Mouse (Mus musculus) heart, adult 11 months (tissue): ENCODE data around the gene Erp29.
"Not testable (repeated sequence)": the region's sequence is repeated elsewhere in the genome, so short reads cannot be mapped to it uniquely, and the experiment has no call there.

Experiments used
- DNase-seq: peaks from one replicate; pipeline ENCODE4 v3.0.0; 2022

Gene Erp29

DNA sequence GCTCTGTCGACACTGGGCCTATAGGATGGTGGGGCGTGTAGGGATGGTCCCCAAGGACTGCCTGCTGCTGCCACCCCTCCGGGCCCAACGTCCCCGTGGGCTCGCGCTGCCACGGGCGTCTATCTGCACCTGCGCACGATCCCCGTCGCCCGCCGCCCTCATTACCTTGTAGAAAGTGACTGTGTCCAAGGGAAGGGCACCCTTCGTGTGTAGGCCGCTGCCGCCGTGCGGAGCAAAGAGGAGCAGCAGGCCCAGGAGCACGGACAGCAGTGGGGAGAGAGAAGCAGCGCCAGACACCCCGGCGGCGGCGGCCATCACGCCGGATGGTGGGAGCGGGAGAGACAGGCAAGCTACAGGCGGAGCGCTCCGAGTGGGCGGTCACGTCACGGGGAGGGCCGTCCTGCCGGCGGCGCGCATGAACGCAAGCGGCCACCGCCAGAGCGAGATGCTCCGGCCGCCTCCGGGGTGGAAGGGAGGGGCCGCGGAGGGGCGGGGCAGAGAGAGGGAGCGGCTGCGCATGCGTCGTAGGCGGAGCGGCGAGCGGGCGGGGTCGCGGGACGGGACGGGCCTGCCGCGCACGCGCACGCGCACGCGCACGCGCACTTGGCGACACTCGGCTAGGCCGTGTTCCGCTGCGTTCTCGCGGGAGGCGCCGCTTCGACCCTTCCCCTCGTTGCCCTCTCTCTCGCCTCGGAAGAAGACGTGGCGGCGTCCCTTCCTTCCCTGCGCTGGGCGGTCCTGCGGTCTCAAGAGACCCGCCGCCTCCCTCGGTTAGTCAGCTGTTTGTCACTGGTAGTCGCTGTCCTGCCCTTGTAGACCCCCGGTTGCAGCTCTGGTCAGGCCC is at the start of gene Erp29:
Gene Erp29 (minus strand): TSS at position 481 of the 844 bp plus-strand sequence.
- peak; percentile 100 for DNase-seq

GRCm38 (mm10) chr5:121501424-121501996 is 49.2 kb upstream of the Erp29 start:
- DNase-seq, result not testable (repeated sequence)

GRCm38 (mm10) chr5:121500719-121501118 is 48.4 kb upstream of the Erp29 start:
- DNase-seq, result no peak

- no peak for DNase-seq
These were observed 41.0 kb upstream of the Erp29 start for GRCm38 (mm10) chr5:121493305-121493704.

DNA sequence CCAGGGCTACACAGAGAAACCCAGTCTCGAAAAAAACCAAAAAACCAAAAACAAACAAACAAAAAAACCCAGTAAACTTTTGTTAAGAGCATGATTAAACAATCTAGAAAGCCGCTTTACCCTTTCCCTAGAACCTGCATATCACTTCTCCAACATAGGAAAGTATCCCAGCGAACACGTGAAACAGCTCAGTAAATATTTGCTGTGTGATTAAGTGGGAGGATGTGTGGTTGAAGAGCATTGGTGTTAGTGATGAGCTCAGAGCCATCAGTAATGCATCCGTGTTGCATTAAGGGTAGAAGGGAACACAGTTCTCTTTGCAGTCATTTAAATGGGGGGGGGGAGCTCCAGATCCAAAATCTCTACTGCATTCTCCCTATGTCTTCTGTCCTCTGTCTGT is 32.5 kb upstream of the Erp29 start:
- DNase-seq, result no peak

- DNase-seq, result no peak
These were observed 25.4 kb upstream of the Erp29 start for GRCm38 (mm10) chr5:121477680-121478079.

DNA sequence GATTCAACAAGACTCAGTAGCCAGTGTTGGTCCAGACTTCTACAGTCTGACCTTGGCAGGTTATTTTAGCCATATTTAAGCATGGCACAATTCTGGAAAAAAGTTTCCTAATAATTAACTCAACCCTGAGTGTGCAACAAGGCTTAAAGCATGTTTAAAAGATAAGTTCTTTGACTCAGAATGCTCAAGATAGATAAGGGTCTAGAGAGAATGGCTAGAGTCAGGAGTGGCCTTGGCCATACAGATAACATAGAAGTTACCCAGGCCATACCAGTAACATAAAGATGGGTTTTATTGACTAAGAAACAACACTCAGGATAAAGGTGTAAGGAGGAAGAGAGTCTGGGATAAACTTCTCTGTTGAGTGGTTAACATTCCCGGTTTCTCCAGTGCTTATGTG is 23.7 kb upstream of the Erp29 start:
- no peak for DNase-seq

DNA sequence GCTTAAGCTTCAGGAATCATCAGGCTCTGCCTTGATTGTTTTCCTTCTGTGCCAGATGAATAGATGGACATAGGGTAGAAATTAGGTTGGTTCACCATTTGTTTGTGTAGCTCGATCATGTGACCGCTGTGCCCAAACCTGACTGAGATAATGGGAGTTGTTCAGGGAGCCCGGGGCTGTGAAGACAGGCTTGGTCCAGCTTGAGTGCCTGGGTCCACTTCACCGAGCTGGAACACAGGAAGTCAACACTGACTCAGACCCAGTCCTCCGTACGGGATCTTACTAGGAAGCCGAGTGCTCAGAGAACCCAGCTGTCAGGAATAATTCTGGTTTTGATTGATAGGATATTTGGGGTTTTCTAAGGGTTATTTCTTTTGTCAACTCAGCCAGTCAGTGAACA is 22.3 kb upstream of the Erp29 start:
- no peak for DNase-seq

- no peak for DNase-seq
These were observed 20.1 kb upstream of the Erp29 start for GRCm38 (mm10) chr5:121472411-121472810.

DNA sequence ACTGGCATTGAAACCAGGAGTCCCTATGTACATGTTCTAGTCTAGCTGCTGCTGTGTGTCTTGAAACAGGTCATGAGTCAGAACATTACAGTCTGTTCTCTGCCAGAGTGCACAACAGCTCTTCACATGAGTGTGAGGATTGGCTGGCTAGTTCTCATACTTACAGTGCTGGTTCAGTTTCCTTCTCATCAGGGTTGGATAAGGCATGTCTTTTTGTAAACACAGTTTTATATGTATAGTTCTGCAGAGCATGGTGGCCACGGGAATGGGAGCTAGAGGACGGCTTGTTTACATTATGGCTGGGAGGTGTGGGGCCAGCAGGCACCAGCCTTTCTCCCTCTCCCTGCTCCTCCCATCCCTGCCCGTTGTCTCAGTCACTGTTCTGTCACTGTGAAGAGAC is 17.3 kb upstream of the Erp29 start:
- DNase-seq, result no peak

- DNase-seq, result no peak
These were observed 11.4 kb upstream of the Erp29 start for GRCm38 (mm10) chr5:121463601-121464250.

DNA sequence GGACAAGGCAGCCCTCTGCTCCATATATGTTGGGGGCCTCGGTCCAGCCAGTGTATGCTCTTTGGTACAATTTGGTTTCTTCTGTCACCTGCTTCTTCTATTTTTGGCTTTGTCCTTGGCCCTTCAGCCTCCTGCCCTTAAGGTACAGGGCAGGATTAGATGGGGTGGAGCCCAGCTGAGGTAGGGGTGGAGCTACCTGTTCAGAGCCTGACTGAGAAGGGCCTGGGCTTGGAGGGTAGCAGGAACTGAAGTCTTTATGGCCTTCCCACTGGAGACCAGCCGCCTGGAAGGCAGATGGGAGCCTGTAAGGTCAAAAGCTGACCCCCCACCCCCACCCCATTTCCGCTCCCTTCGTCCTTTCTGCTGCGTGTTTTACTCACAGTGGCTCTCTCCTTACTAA is 10.7 kb upstream of the Erp29 start:
- no peak for DNase-seq

DNA sequence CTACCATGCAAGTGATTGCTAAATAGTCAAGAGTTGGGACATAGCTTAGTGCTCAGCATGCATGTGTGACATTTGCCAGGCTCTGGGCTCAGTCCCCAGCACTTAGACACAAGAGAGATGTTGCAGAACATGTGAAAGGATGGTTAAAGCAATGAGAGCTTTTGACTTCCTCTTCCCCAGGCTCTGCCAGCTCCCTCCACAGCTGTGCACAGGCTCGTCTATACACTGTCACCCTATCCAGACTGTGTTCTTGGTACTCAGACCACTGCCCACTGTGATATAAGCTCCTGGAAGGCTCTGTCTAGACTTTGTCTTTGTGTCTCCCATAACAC is 9.8 kb upstream of the Erp29 start:
- DNase-seq, result no peak

DNA sequence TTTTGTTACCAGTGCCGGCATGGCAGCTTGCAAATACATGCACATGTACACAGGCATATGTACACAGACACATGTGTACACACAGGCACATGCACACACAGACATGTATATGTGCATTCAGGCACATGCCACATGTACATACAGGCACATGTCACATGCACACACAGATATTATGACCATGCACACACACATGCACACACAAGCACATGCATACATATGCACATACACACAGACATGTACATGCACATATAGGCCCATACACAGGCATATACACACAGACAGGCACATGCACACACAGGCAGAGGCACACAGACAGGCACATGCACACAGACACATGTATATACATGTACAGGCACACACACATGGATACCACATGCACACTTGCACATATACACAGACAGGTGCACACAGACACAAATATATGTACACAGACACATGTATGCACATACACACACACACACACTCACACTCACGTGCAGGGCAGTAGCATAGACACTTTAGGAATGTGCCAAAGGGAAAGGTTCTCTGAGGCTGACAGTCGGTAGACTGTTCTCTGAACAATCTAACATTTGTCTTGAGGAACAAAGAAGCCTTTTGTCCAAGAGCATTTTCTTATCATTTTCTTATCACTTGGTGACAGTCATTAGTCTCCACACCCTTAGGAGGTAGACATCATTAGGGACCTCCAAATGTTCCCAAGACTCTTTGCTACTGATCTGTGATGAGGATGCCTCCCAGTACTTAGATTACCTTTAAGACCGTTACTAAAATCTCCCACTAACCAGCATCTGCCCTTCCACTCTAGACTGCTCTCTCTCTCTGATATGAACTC is 9.2 kb upstream of the Erp29 start:
- DNase-seq, result no peak

- no peak for DNase-seq
These were observed 3.4 kb upstream of the Erp29 start for GRCm38 (mm10) chr5:121455510-121456265.

DNA sequence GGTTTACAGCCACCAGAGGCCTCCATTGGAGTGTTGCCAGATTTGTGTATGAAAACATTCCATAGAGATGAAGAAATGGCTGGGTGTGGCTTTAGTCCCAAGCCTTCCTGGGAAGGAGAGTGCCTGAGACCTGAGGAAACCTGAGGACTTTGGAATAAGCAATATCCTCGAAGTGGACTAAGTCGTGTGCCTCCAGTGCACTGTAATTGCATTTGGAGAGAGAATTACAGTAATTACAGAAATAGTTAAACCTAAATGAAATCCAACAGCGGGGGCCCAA is 2.1 kb upstream of the Erp29 start:
- DNase-seq, result no peak

DNA sequence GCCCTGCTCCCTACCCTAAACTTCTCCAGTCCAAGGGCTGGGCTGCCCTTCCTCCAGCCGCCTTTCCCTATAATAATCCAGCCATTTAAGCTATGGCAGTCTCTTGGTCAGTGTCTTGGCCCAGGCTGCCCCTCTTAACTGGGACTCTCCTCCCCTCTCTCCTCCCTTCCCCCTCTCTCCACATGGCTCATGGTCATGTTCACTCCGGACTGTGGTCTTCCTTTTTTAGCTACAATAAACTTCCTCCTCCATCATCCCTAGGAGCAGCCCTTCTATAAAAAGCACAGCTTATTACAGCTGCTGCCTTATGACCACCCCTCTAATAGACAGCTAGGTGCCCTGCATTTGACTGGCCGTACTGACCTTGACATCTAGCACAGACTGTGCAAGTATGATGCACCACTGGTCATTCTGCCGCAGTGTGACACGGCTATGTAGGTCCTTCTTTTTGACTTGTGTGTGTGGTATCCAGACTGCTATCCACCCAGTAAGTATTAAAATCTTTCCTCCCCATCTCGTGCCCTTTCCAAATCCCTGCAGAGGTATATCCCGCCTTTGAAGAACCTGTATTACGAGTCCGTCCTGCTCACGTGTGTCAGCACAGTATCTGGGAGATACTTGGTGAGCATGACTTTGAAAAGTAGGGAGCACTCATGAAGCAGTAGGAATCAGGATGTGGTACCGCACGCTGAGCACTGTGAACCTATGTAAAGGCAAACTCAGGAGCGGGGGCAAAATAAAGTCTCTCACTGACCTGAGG is 1.6 kb upstream of the Erp29 start:
- DNase-seq, result peak; percentile 97

DNA sequence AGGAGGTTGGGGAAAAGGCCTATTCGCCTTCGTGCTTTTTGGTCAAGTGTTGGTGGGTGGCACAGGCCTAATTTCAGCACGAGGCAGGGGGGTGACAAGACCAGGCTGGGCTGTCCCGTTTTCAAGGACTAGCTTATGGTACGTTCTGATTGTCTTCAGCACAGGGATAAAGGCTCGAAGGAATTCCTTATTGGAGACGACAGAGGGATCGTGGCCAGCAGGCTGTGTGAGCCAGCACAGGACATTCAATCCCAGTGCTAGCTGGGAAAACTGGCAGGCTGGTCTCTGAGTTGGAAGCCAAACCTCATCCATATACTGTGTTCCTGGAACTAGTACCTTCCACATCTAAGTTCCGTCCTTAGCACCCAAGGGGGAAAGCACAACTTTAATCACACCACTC is 600 bp upstream of the Erp29 start:
- DNase-seq, result no peak

DNA sequence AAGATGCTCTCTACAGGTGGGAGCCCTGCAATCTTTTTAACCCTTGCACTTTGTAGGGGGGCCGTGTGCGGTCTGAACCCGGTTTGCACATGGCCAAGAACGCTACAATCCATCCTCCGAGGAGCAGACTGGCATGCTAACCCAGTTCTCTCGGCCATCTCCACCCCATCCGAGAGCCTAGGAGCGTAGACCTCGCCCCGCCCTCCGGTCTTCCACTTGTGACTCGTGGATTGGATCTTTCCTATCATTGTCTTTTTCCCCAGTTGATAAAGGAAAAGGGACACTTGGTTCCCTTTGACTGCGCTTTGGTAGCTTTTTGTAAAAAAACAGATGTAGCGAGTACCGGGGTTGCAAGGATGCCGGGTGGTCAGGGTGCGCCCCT is 671 bp downstream of the Erp29 start, which contains the start of gene Tmem116:
Gene Tmem116 (plus strand): TSS at position 250 of the 382 bp plus-strand sequence.
- DNase-seq, result peak; percentile 96

- peak; percentile 94 for DNase-seq
These were observed 1.1 kb downstream of the Erp29 start for GRCm38 (mm10) chr5:121451203-121451602.

GRCm38 (mm10) chr5:121450476-121450875 is 1.8 kb downstream of the Erp29 start:
- no peak for DNase-seq

DNA sequence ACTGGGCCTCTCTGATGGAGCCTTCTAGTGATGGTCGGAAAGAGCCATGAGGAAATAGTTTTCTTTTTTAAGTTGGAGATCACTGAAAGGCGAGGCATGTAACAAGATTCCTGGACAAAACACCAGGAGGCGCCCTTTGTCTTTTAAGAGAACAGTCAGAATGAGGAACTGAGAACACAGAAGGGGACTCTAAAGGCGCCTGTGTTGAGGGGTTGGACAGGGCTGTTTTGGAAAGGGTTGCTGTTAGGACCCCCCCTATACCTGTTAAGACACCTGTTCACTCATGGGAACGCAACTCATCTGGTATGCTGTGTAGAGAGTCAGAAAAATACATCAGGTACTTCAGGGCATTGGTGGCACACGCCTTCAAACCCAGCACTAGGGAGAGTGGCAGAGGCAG is 2.3 kb downstream of the Erp29 start:
- DNase-seq, result peak; percentile 88
